In genomic region chr11:109360581-109361040, GRCm38 (mm10) we compare ENCODE assay signal across 13 mouse cellular contexts. TPM values are rescaled to one million over a fixed set of nuclear protein-coding genes. Genes with fewer than 3 reads are reported as not detected.
A peak's percentile ranks its signal among the peaks of the same experiment; 100 is the strongest.
DNase-seq lines count a peak whose midpoint lies in the region; ATAC-seq and TF ChIP-seq lines count a peak whose summit lies in the region.
"Had no signal": no experiment of that assay in that cellular context is flagged by ENCODE, and none has a peak within 500 bp of the region (broad histone marks: within the 10 kb centered on the region; RNA-seq: fewer than 3 reads in every experiment).

No protein-coding gene starts in this region.

- no peak overlapping the region for H3K4me3 ChIP-seq in intestine, embryonic 16.5 days (ENCODE audit: low read length)
- no peak overlapping the region for H3K4me3 ChIP-seq in intestine, postnatal 0 days (ENCODE audit: low read depth, low read length)
- H3K4me3 ChIP-seq: liver, embryonic 15.5 days; neural tube, embryonic 12.5 days had no signal

- no peaks in the 10 kb centered on the region for H3K27me3 ChIP-seq in intestine, embryonic 16.5 days (replicated peaks; ENCODE audit: control insufficient read depth, insufficient read depth, low read length)
- H3K27me3 ChIP-seq in intestine, postnatal 0 days (replicated peaks; ENCODE audit: control insufficient read depth, insufficient read depth, low read length): no peaks in the 10 kb centered on the region
- H3K27me3 ChIP-seq: liver, embryonic 15.5 days; neural tube, embryonic 12.5 days had no signal

- H3K4me1 ChIP-seq in intestine, embryonic 16.5 days (ENCODE audit: control insufficient read depth, insufficient read depth, low read length): peaks cover 50% of the 10 kb centered on the region
- H3K4me1 ChIP-seq in intestine, postnatal 0 days (replicated peaks; ENCODE audit: control insufficient read depth, insufficient read depth, low read length): peaks cover 12% of the 10 kb centered on the region; the same call in 1 of the 2 replicates

- ATAC-seq in intestine, embryonic 16.5 days: no peak
- no peak for ATAC-seq in intestine, postnatal 0 days

- DNase-seq in right cerebral cortex, postnatal 10 days (ENCODE audit: low spot score in 2 of 2): peak; percentile 54 to 59
- DNase-seq in right cerebral cortex, postnatal 25 days: no peak
- peak; percentile 48 to 76 for DNase-seq in kidney, postnatal 25 days
- no peak for DNase-seq in thymus, postnatal 10 days (ENCODE audit: low spot score in 2 of 2)
- DNase-seq in adrenal gland, adult 18-20 months (ENCODE audit: low spot score in 2 of 2): no peak
- DNase-seq: cerebellum, adult 18-20 months had no signal

- H3K36me3 ChIP-seq in intestine, embryonic 16.5 days (ENCODE audit: control insufficient read depth, insufficient read depth, low read length): peaks cover under 1% of the 10 kb centered on the region; the same call in 1 of the 2 replicates
- no peaks in the 10 kb centered on the region for H3K36me3 ChIP-seq in intestine, postnatal 0 days (ENCODE audit: control insufficient read depth, insufficient read depth)

- no peak overlapping the region for H3K4me2 ChIP-seq in intestine, embryonic 16.5 days (ENCODE audit: low read depth, low read length)
- no peak overlapping the region for H3K4me2 ChIP-seq in intestine, postnatal 0 days (replicated peaks; ENCODE audit: low read depth)
- H3K4me2 ChIP-seq: neural tube, embryonic 12.5 days had no signal

- H3K9ac ChIP-seq in intestine, embryonic 16.5 days (ENCODE audit: low read depth, low read length): no peak overlapping the region
- no peak overlapping the region for H3K9ac ChIP-seq in intestine, postnatal 0 days (ENCODE audit: low read depth, low read length)
- H3K9ac ChIP-seq: liver, embryonic 15.5 days; neural tube, embryonic 12.5 days had no signal

- H3K27ac ChIP-seq in intestine, embryonic 16.5 days (ENCODE audit: low read length): 0 out of 2 replicates have a peak overlapping the region, but pooled peaks have one; percentile 87
- H3K27ac ChIP-seq in intestine, postnatal 0 days (ENCODE audit: low read depth, low read length): no peak overlapping the region
- H3K27ac ChIP-seq: hindbrain, embryonic 10.5 days; neural tube, embryonic 12.5 days had no signal

- H3K9me3 ChIP-seq in intestine, embryonic 16.5 days (ENCODE audit: control insufficient read depth, low read length): no peaks in the 10 kb centered on the region
- H3K9me3 ChIP-seq in intestine, postnatal 0 days (ENCODE audit: control insufficient read depth): no peaks in the 10 kb centered on the region
- H3K9me3 ChIP-seq: hindbrain, embryonic 10.5 days; liver, embryonic 15.5 days; neural tube, embryonic 12.5 days had no signal

- no peak for TF ChIP-seq CTCF in intestine, postnatal 0 days (IDR thresholded peaks at IDR 0.05; ENCODE audit: low read depth)

- WGBS in intestine, embryonic 16.5 days: 54% methylated on average over 12 of the region's 12 CpGs
- 60% methylated on average over 12 of the region's 12 CpGs for WGBS in intestine, postnatal 0 days

RNA-seq across cellular contexts. Expression of gene Gna13, which starts 2.0 kb away (rescaled TPM):
- 36.1 and 39.6 TPM in 2 replicates for polyA plus RNA-seq in intestine, embryonic 16.5 days (2015; fragmentation: Nextera tagmentation; extraction: Ambion mirVana)
- polyA plus RNA-seq in intestine, postnatal 0 days (2015; fragmentation: Nextera tagmentation; extraction: Ambion mirVana): 81.7 and 86.9 TPM in 2 replicates
- 10 to 100 TPM; 64.8 to 74.8 TPM for total RNA-seq in adrenal gland, adult 18-20 months (2021)

RNA-seq across cellular contexts. Expression of gene 9930022D16Rik, which starts 53.1 kb away (rescaled TPM):
- not detected in 2 replicates for polyA plus RNA-seq in intestine, embryonic 16.5 days (2015; fragmentation: Nextera tagmentation; extraction: Ambion mirVana)
- 0.08 TPM in 1 of 2 replicates, not detected in the other for polyA plus RNA-seq in intestine, postnatal 0 days (2015; fragmentation: Nextera tagmentation; extraction: Ambion mirVana)
- not detected for total RNA-seq in adrenal gland, adult 18-20 months (2021)
- total RNA-seq: adrenal gland, postnatal 14 days; left cerebral cortex, adult 18-20 months had no signal
- polyA plus RNA-seq: hindbrain, embryonic 10.5 days; liver, embryonic 15.5 days; neural tube, embryonic 12.5 days had no signal

Comparison
In these comparisons a context has a peak if more than half of its experiments do, and no peak if none do; other contexts are left out.
1. DNase-seq: peak in right cerebral cortex, postnatal 10 days (2 of 2) and kidney, postnatal 25 days (2 of 2); none in right cerebral cortex, postnatal 25 days (single experiment), thymus, postnatal 10 days (0 of 2) and adrenal gland, adult 18-20 months (0 of 2).